Mouse (Mus musculus) lung, adult 2 months (tissue): Measurements from ENCODE around the gene Timp2.
"Not testable (repeated sequence)": the region's sequence is repeated elsewhere in the genome, so short reads cannot be mapped to it uniquely, and the experiment has no call there.

ENCODE experiments used
- CTCF ChIP-seq: fragments of 200-500 bp; IDR thresholded peaks from 2 replicates; pipeline ENCODE4 v1.5.1; 2011; ENCODE audit warnings: mild to moderate bottlenecking, low read length, control low read depth; ENCODE audit not compliant: insufficient read depth
- POLR2A ChIP-seq: fragments of 200-500 bp; IDR thresholded peaks from 2 replicates; pipeline ENCODE4 v1.6.1; 2011; ENCODE audit warnings: low read depth, mild to moderate bottlenecking, control low read depth, low read length, borderline replicate concordance; ENCODE audit errors: extremely low read depth

DNA sequence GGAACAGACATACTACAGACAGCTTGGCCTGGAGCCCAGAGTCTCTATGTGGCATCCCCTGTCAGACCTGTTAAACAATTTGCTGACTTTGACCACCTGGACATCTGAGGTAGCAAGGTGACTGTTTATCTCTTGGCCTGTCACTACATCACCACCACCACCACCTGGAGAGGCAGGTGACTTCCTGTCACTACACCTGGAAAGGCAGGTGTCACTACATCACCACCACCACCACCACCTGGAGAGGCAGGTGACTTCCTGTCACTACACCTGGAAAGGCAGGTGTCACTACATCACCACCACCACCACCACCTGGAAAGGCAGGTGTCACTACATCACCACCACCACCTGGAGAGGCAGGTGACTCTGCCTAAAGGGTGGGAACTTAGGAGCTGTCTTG is 20.8 kb upstream of the Timp2 start:
- not testable (repeated sequence) for TF ChIP-seq POLR2A, CTCF
